Comparison of ENCODE assay signal across 8 mouse cellular contexts in genomic region chr13:13968629-13969111, GRCm38 (mm10). TPM values are rescaled to one million over a fixed set of nuclear protein-coding genes. Genes with fewer than 3 reads are reported as not detected.
A peak's percentile ranks its signal among the peaks of the same experiment; 100 is the strongest.
DNase-seq lines count a peak whose midpoint lies in the region; ATAC-seq and TF ChIP-seq lines count a peak whose summit lies in the region.

No protein-coding gene starts in this region.

- H3K36me3 ChIP-seq in heart, embryonic 12.5 days: peaks cover 10% of the 10 kb centered on the region
- no peaks in the 10 kb centered on the region; the same call in 1 of the 2 replicates for H3K36me3 ChIP-seq in heart, adult 2 months (ENCODE audit: control insufficient read depth, insufficient read depth, low read length)

- no peak overlapping the region for H3K27ac ChIP-seq in heart, embryonic 12.5 days (ENCODE audit: poor library complexity, severe bottlenecking)
- H3K27ac ChIP-seq in heart, adult 2 months: no peak overlapping the region

- H3K4me1 ChIP-seq in heart, embryonic 12.5 days (replicated peaks): peaks cover 9% of the 10 kb centered on the region
- H3K4me1 ChIP-seq in heart, adult 2 months (ENCODE audit: control insufficient read depth, insufficient read depth, low read length): no peaks in the 10 kb centered on the region

- no peak for TF ChIP-seq EP300 in heart, adult 2 months (IDR thresholded peaks at IDR 0.05; ENCODE audit: insufficient read depth, low read depth, low read length)

- H3K27me3 ChIP-seq in heart, embryonic 12.5 days (replicated peaks): no peaks in the 10 kb centered on the region
- H3K27me3 ChIP-seq in heart, adult 2 months (ENCODE audit: control insufficient read depth, insufficient read depth, low read length): no peaks in the 10 kb centered on the region

- H3K4me2 ChIP-seq in heart, embryonic 12.5 days: no peak overlapping the region

- intact Hi-C loops in heart, adult 2 months (cut with DNase I): no loop called here

- TF ChIP-seq POLR2A in heart, adult 2 months (IDR thresholded peaks at IDR 0.05; ENCODE audit: insufficient read depth, low read depth, low read length): no peak

- DNase-seq in heart, adult 2 months: no peak
- DNase-seq in adipocyte (ENCODE audit: low spot score): peak; percentile 57
- DNase-seq in left cerebral cortex, adult 9 months (ENCODE audit: low spot score in 2 of 2): peak; percentile 56 to 71
- DNase-seq in cerebellum, postnatal 4 days (ENCODE audit: low spot score in 2 of 2): no peak
- no peak for DNase-seq in cerebellum, postnatal 10 days
- DNase-seq in gastrocnemius, postnatal 25 days: no peak

- no peaks in the 10 kb centered on the region for H3K9me3 ChIP-seq in heart, embryonic 12.5 days (replicated peaks)

- TF ChIP-seq CTCF in heart, adult 2 months (IDR thresholded peaks at IDR 0.05): no peak

- H3K9ac ChIP-seq in heart, embryonic 12.5 days: no peak overlapping the region
- no peak overlapping the region for H3K9ac ChIP-seq in heart, adult 2 months (ENCODE audit: low read depth, low read length)

- H3K79me2 ChIP-seq in heart, adult 2 months (replicated peaks; ENCODE audit: control insufficient read depth, insufficient read depth, low read length): no peaks in the 10 kb centered on the region

- no peak overlapping the region for H3K4me3 ChIP-seq in heart, embryonic 12.5 days
- H3K4me3 ChIP-seq in heart, adult 2 months: no peak overlapping the region

- peak; percentile 91 for ATAC-seq in heart, embryonic 12.5 days (ENCODE audit: insufficient number of reproducible peaks, low FRiP score)
- peak; percentile 87 for ATAC-seq in megakaryocyte-erythroid progenitor cell, adult 5-6 weeks (replicated peaks; ENCODE audit: low FRiP score, low TSS enrichment, poor library complexity, severe bottlenecking)

- WGBS in heart, embryonic 12.5 days: 71% methylated on average over 4 of the region's 4 CpGs
- 74% methylated on average over 4 of the region's 4 CpGs for WGBS in heart, adult 2 months

RNA-seq across cellular contexts. Expression of gene B3galnt2, which starts 14.4 kb away (rescaled TPM):
- 22.8 and 24.8 TPM in 2 replicates for polyA plus RNA-seq in heart, embryonic 12.5 days (2016; fragmentation: Nextera tagmentation; extraction: Ambion mirVana)
- 10 to 100 TPM; 27.2 to 28.4 TPM for total RNA-seq in heart, adult 2 months (2021)
- polyA plus RNA-seq in heart, adult 2 months (2012; rRNA removed): 13.2 and 24.6 TPM in 2 replicates
- 82.9 and 102 TPM in 2 replicates for total RNA-seq in megakaryocyte-erythroid progenitor cell, adult 5-6 weeks (2014; fragmentation: Nextera tagmentation)
- 81.3 and 86.6 TPM in 2 replicates for total RNA-seq in megakaryocyte-erythroid progenitor cell, adult 5-6 weeks (2017)
- total RNA-seq in gastrocnemius, postnatal 25 days (2021): 10 to 100 TPM; 47.1 to 63.9 TPM

Comparison
In these comparisons a context has a peak if more than half of its experiments do, and no peak if none do; other contexts are left out.
1. DNase-seq: peak in adipocyte (single experiment) and left cerebral cortex, adult 9 months (2 of 2); none in heart, adult 2 months (0 of 2), cerebellum, postnatal 4 days (0 of 2), cerebellum, postnatal 10 days (0 of 2) and gastrocnemius, postnatal 25 days (single experiment).